Mouse (Mus musculus): ENCODE measurements around the gene Vmn2r45. TPM values are rescaled to one million over a fixed set of nuclear protein-coding genes. Genes with fewer than 3 reads are reported as not detected.
"Not testable (repeated sequence)": the region's sequence is repeated elsewhere in the genome, so short reads cannot be mapped to it uniquely, and the experiment has no call there.

The Vmn2r45 gene
- not detected in 2 replicates for polyA plus RNA-seq (2015; fragmentation: Nextera tagmentation; extraction: Ambion mirVana)

- 28% methylated on average over 1 of the region's 2 CpGs for WGBS (ENCODE audit: insufficient replicate concordance)
- H3K27me3 ChIP-seq; DNase-seq; H3K9ac ChIP-seq; H3K4me1 ChIP-seq (replicated peaks); ATAC-seq (ENCODE audit: low read depth); H3K4me3 ChIP-seq (replicated peaks); H3K9me3 ChIP-seq (replicated peaks); H3K27ac ChIP-seq; H3K36me3 ChIP-seq; H3K4me2 ChIP-seq: not testable (repeated sequence)
Observed at GRCm38 (mm10) chr7:8488975-8489374, at the start of gene Vmn2r45. TSS of gene Vmn2r45 (minus strand) at chr7:8489075.

Other genes with a start within 250 kb of the Vmn2r45 start
- gene Vmn2r43, start 228.5 kb downstream of the Vmn2r45 start, polyA plus RNA-seq (2015; fragmentation: Nextera tagmentation; extraction: Ambion mirVana) = not detected in 2 replicates
- gene Vmn2r44, start 105.7 kb downstream of the Vmn2r45 start, polyA plus RNA-seq (2015; fragmentation: Nextera tagmentation; extraction: Ambion mirVana) = not detected in 2 replicates

All from liver, embryonic 13.5 days (tissue).